Mouse (Mus musculus): ENCODE measurements around the gene Socs3. TPM values are rescaled to one million over a fixed set of nuclear protein-coding genes. Genes with fewer than 3 reads are reported as not detected.

Gene Socs3
- total RNA-seq, 2 experiments from 2014 or later: 3.7 to 3.8 TPM

- intact Hi-C loops (cut with DNase I): no loop called here
- DNase-seq (ENCODE audit: low spot score in 2 of 2): peak in 1 of 2 experiments; percentile 28
Measured at GRCm38 (mm10) chr11:117962228-117963067, 7.4 kb downstream of the Socs3 start.

- no peak for DNase-seq (ENCODE audit: low spot score in 2 of 2)
- intact Hi-C loops (cut with DNase I): no loop called here
Measured at GRCm38 (mm10) chr11:117960601-117961000, 9.2 kb downstream of the Socs3 start.

GRCm38 (mm10) chr11:117959741-117960381 lies 10.0 kb downstream of the Socs3 start:
- no peak for DNase-seq (ENCODE audit: low spot score in 2 of 2)
- intact Hi-C loops (cut with DNase I): no loop called here

DNA sequence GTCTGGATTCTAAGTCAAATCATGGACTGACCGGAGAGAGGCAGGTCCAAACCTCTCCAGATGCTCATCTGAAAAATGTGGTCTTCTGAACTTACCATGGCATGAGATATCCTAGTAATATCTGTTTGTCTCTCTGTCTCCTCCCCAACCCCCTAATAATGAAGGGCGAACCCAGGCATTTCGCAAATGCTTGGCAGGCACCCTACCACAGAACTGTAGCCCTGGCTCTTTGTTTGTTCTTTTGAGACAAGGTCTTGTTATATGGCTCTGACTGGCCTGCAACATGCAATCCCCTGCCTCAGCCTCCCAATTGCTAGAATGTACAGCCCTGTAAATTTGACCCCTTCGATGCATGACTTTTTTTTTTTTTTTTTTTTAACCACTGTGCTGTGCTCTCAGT lies 10.7 kb downstream of the Socs3 start:
- intact Hi-C loops (cut with DNase I): no loop called here

GRCm38 (mm10) chr11:117958197-117958596 lies 11.7 kb downstream of the Socs3 start:
- intact Hi-C loops (cut with DNase I): no loop called here
- DNase-seq (ENCODE audit: low spot score in 2 of 2): no peak

More for the DNA sequence above, 10.7 kb downstream of the Socs3 start:
- no peak for DNase-seq (ENCODE audit: low spot score in 2 of 2)

DNA sequence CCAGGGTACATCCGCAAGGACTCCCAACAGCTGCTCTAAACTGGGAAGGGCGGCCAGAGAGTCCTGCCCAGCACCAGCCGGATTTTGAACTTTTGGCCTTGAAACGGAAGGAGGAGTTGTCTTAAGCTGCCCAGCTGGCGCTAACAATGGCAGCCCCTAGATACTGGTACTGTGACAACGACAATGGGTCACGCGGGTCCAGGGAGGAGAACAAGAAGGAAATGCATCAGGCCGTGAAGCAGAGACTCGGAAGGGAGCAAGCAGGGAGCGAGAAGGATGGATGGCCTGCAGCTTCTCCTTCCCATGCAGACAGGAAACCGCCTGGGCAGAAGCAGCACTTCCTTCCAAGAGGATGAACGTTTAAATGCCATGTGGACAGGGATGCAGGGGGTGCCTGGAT lies 14.2 kb downstream of the Socs3 start:
- no peak for DNase-seq (ENCODE audit: low spot score in 2 of 2)
- intact Hi-C loops (cut with DNase I): no loop called here

GRCm38 (mm10) chr11:117954819-117955218 lies 15.0 kb downstream of the Socs3 start:
- intact Hi-C loops (cut with DNase I): no loop called here
- DNase-seq (ENCODE audit: low spot score in 2 of 2): no peak

- intact Hi-C loops (cut with DNase I): no loop called here
- DNase-seq (ENCODE audit: low spot score in 2 of 2): peak in 1 of 2 experiments; percentile 63
Measured at GRCm38 (mm10) chr11:117954094-117954493, 15.8 kb downstream of the Socs3 start.

GRCm38 (mm10) chr11:117952174-117952933 lies 17.5 kb downstream of the Socs3 start:
- intact Hi-C loops (cut with DNase I): no loop called here
- DNase-seq (ENCODE audit: low spot score in 2 of 2): no peak

DNA sequence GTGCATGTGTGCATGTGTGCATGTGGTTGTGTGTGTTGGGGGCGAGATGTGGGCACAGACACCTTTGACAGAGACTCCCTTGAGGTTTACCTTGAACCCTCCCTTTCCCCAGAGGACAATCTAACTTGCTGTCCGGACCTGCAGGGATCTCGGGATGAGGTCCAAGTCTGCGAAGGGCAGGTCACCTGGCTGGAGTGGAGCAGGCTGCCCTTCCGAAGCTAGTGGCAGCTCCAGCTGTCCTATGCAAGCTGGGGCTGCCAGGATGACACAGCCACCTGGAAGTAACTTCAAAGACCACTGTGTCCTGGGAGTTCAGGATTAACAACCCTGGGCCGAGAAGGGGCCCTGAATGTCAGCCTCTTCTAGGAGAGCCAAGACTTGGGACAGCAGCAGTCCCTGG lies 18.5 kb downstream of the Socs3 start:
- intact Hi-C loops (cut with DNase I): no loop called here
- no peak for DNase-seq (ENCODE audit: low spot score in 2 of 2)

GRCm38 (mm10) chr11:117949392-117950091 lies 20.3 kb downstream of the Socs3 start:
- intact Hi-C loops (cut with DNase I): no loop called here

DNA sequence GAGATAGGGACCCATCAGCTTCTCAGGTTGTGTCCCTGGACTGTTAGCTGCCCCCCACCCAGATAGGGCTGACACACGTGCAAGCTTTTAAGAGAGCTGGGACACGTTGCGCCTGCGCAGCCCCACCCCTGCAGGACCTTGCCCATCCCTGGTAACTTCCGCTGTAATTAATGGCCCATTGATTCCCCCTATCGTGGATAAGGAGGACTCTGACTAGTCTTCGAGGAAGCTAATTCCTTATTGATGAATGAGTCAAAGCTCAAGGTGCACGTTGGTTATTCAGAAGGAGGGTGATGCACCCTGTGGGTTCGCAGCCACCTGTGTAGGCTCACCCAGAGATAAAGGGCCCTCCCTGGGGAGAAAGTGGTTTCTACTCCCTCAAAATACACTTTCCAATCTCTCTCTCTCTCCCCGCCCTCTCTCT lies 22.8 kb downstream of the Socs3 start:
- intact Hi-C loops (cut with DNase I): no loop called here
- no peak for DNase-seq (ENCODE audit: low spot score in 2 of 2)

More at GRCm38 (mm10) chr11:117949392-117950091, 20.3 kb downstream of the Socs3 start:
- peak in 1 of 2 experiments; percentile 51 for DNase-seq (ENCODE audit: low spot score in 2 of 2)

DNA sequence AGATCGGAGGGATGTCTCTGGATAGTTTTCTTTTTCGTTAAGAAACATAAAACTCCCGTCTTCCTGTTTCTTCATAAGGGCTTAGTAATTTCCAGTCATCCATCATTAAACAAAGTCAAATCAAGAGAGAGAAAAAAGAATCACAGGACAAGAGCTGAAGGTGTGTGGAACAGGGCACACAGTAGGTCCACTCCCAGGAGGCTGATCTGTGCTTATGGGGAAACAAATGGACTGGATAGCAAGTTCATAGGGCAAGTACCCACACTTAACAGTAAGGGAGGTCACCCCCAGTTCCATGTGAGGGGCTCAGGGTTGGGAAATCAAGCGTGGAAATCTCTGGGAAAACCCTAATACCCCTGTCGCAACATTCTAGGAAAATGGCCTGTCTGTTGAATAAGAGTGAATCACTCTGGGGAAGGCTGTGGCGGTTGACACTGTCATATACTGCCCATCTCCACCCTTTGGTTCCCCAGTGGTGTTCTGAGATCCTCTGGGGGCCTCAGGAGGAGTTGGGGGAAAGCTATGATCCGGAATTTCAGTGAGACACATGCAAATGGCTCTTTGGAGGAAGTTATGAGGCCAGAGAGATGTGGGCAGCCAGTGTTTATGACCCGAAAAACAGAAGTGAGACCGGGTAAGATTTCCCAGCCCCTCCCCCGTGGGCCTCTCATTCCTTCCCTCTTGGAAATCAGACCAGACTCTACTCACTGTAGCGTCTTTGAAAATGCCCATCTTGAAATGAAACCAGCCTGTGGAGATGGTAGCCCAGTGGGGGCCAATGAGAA lies 23.5 kb downstream of the Socs3 start:
- intact Hi-C loops (cut with DNase I): no loop called here
- DNase-seq (ENCODE audit: low spot score in 2 of 2): no peak

GRCm38 (mm10) chr11:117941848-117942247 lies 28.0 kb downstream of the Socs3 start:
- intact Hi-C loops (cut with DNase I): no loop called here
- DNase-seq (ENCODE audit: low spot score in 2 of 2): no peak

- no peak for DNase-seq (ENCODE audit: low spot score in 2 of 2)
- intact Hi-C loops (cut with DNase I): no loop called here
Measured at GRCm38 (mm10) chr11:117941325-117941834, 28.5 kb downstream of the Socs3 start.

DNA sequence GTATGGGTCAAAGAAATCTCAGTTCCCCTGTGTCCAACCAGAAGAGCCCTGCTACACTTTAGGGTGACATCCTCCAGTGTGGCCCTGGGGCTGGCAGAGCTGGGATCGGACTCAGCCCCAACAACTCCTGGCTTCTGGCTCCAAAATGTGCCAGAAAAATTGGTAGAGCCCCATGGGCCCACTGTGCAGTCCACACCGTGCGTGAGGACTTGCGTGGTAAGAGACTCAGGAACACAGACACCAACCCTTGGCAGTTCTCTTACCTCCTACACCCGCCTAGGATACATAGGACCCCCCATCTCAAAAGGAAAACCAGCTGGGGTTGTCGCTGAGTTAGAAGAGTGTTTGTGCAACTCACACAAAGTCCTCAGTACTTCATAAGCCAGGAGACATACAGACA lies 29.0 kb downstream of the Socs3 start:
- no peak for DNase-seq (ENCODE audit: low spot score in 2 of 2)

DNA sequence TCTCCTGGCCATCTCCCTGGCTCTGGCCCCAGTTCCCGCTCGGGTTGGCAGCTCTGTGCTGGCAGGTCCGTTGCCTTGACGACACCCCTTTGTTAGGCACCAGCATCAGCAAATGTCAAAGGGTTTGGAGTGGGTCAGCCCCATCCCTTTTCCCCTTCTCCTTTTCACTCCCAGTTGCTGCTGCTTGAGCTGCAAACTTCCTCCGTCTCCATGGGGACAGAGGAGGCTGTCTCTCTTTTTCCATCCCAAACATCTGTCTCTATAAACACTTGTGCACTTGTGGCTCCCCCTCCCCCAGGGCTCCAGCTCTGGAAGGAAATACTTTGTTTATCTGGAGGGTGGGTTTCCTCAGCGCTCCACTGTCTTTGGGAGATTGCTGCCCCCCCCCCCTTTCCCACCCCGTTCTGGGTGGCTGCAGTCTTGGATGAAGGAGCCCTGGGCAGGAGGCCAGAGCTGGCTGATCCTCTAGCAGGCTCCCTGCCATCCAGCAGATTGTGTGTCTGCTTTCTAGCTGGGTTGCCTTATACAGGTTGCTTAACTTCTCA lies 30.0 kb downstream of the Socs3 start:
- DNase-seq (ENCODE audit: low spot score in 2 of 2): peak; percentile 74 to 78
- intact Hi-C loops (cut with DNase I): no loop called here

More for the DNA sequence above, 29.0 kb downstream of the Socs3 start:
- intact Hi-C loops (cut with DNase I): no loop called here

GRCm38 (mm10) chr11:117939004-117939730 lies 30.7 kb downstream of the Socs3 start:
- no peak for DNase-seq (ENCODE audit: low spot score in 2 of 2)
- intact Hi-C loops (cut with DNase I): no loop called here
